Mouse (Mus musculus): ENCODE data around the gene Serpinb7.

The Serpinb7 gene

GRCm38 (mm10) chr1:107489577-107489976 lies 90.1 kb downstream of the Serpinb7 start:
- DNase-seq (ENCODE audit: low read depth) = no peak

GRCm38 (mm10) chr1:107496789-107497188 lies 97.3 kb downstream of the Serpinb7 start:
- no peak for DNase-seq (ENCODE audit: low read depth)

DNA sequence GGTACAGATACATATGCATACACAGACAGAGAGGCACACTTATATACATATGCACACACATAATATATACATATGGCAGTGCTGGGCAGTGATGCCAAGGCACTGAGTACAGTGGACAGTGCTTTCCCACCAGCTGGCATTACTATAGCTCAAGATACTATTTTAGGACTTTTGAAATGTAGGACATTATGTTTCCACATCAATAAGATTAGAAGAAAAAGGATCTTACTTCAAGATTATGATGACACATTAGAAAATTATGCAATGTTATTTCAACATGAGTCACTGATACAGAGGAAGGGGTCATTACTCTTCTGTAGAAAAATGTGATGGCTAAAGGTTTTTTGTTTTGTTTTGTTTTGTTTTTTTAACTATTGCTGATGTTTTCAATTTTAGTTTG lies 102.6 kb downstream of the Serpinb7 start:
- no peak for DNase-seq (ENCODE audit: low read depth)

All from fibroblast of lung, adult 2 months (primary cell).